Mouse (Mus musculus) monocyte, adult 5-6 weeks (primary cell): Measurements from ENCODE around the gene Bcar1. TPM values are rescaled to one million over a fixed set of nuclear protein-coding genes. Genes with fewer than 3 reads are reported as not detected.

ENCODE experiments used
- ATAC-seq: fragments of 153-309, 156-312 bp; replicated peaks from 2 replicates; pipeline ENCODE4 v1.8.0; 2017; ENCODE audit warnings: mild to moderate bottlenecking; ENCODE audit not compliant: low TSS enrichment, insufficient number of reproducible peaks, severe bottlenecking, poor library complexity, low FRiP score
- total RNA-seq: library from RNA; stranded (forward); fragments of 200-1000, 200-491, 200-594 nt; gene quantifications from 3 replicates; pipeline ENCODE4 v1.2.3, GENCODE M21; 2017

Bcar1 gene
- total RNA-seq: not detected in 3 replicates

GRCm38 (mm10) chr8:111743792-111744696, at the start of gene Bcar1:
Gene Bcar1, minus strand, starts transcription at chr8:111743809.
- no peak for ATAC-seq

- ATAC-seq: no peak
Observed at GRCm38 (mm10) chr8:111789639-111790038, 46.0 kb upstream of the Bcar1 start.

- ATAC-seq: no peak
Observed at GRCm38 (mm10) chr8:111789200-111789599, 45.6 kb upstream of the Bcar1 start.

- ATAC-seq: no peak
Observed at GRCm38 (mm10) chr8:111788497-111788896, 44.9 kb upstream of the Bcar1 start.

- no peak for ATAC-seq
Observed at GRCm38 (mm10) chr8:111788085-111788484, 44.5 kb upstream of the Bcar1 start.

GRCm38 (mm10) chr8:111787683-111788082, 44.1 kb upstream of the Bcar1 start:
- no peak for ATAC-seq

- no peak for ATAC-seq
Observed at GRCm38 (mm10) chr8:111786701-111787588, 43.3 kb upstream of the Bcar1 start.

GRCm38 (mm10) chr8:111786116-111786515, 42.5 kb upstream of the Bcar1 start:
- no peak for ATAC-seq

GRCm38 (mm10) chr8:111782671-111783394, 39.2 kb upstream of the Bcar1 start:
- ATAC-seq: no peak

- ATAC-seq: no peak
Observed at GRCm38 (mm10) chr8:111782161-111782560, 38.6 kb upstream of the Bcar1 start.

- ATAC-seq: no peak
Observed at GRCm38 (mm10) chr8:111780697-111781424, 37.3 kb upstream of the Bcar1 start.

- no peak for ATAC-seq
Observed at GRCm38 (mm10) chr8:111779690-111780089, 36.1 kb upstream of the Bcar1 start.

- ATAC-seq: no peak
Observed at GRCm38 (mm10) chr8:111778801-111779200, 35.2 kb upstream of the Bcar1 start.

- no peak for ATAC-seq
Observed at GRCm38 (mm10) chr8:111776492-111776891, 32.9 kb upstream of the Bcar1 start.

- no peak for ATAC-seq
Observed at GRCm38 (mm10) chr8:111775766-111776165, 32.2 kb upstream of the Bcar1 start.

- no peak for ATAC-seq
Observed at GRCm38 (mm10) chr8:111773476-111773875, 29.9 kb upstream of the Bcar1 start.

- ATAC-seq: no peak
Observed at GRCm38 (mm10) chr8:111773057-111773456, 29.4 kb upstream of the Bcar1 start.

- no peak for ATAC-seq
Observed at GRCm38 (mm10) chr8:111772083-111772482, 28.5 kb upstream of the Bcar1 start.
